In genomic region chr9:47103966-47104365, GRCm38 (mm10) we compare ENCODE assay signal across 15 mouse cellular contexts.
A peak's percentile ranks its signal among the peaks of the same experiment; 100 is the strongest.
DNase-seq lines count a peak whose midpoint lies in the region; ATAC-seq and TF ChIP-seq lines count a peak whose summit lies in the region.
"Had no signal": no experiment of that assay in that cellular context is flagged by ENCODE, and none has a peak within 500 bp of the region (broad histone marks: within the 10 kb centered on the region; RNA-seq: fewer than 3 reads in every experiment).

No protein-coding gene starts in this region.

- no peak for TF ChIP-seq POLR2A in lung, adult 2 months (IDR thresholded peaks at IDR 0.05; ENCODE audit: borderline replicate concordance, extremely low read depth, low read depth, low read length)

- DNase-seq in embryonic facial prominence, embryonic 14.5 days (ENCODE audit: low spot score): peak; percentile 2
- DNase-seq in embryonic facial prominence, embryonic 10.5 days (ENCODE audit: low spot score): no peak
- peak; percentile 0 for DNase-seq in lung, postnatal 14 days
- no peak for DNase-seq in lung, adult 2 months
- DNase-seq in adrenal gland, adult 8-10 months: peak; percentile 19
- DNase-seq in cerebellum, adult 8-10 months: peak; percentile 27
- no peak for DNase-seq in urinary bladder, postnatal 36 days (ENCODE audit: low spot score in 2 of 2)
- DNase-seq: gastrocnemius, postnatal 36 days had no signal

- H3K9ac ChIP-seq in embryonic facial prominence, embryonic 14.5 days (ENCODE audit: low read depth, low read length): no peak overlapping the region
- H3K9ac ChIP-seq: heart, embryonic 15.5 days; hindbrain, embryonic 15.5 days; limb, embryonic 15.5 days had no signal

- H3K36me3 ChIP-seq in embryonic facial prominence, embryonic 14.5 days (ENCODE audit: control insufficient read depth, insufficient read depth, low read length): no peaks in the 10 kb centered on the region
- no peaks in the 10 kb centered on the region for H3K36me3 ChIP-seq in embryonic facial prominence, embryonic 10.5 days (replicated peaks)
- H3K36me3 ChIP-seq: heart, embryonic 15.5 days; hindbrain, embryonic 15.5 days; limb, embryonic 15.5 days; midbrain, embryonic 10.5 days had no signal

- ATAC-seq in embryonic facial prominence, embryonic 14.5 days (ENCODE audit: low read depth): no peak
- ATAC-seq in CD4-positive, CD25-positive, alpha-beta regulatory T cell, adult 4 months: no peak

- no peak overlapping the region for H3K4me2 ChIP-seq in embryonic facial prominence, embryonic 14.5 days (ENCODE audit: low read depth, low read length)
- H3K4me2 ChIP-seq: heart, embryonic 15.5 days; hindbrain, embryonic 15.5 days; limb, embryonic 15.5 days had no signal

- no peak overlapping the region for H3K27ac ChIP-seq in embryonic facial prominence, embryonic 14.5 days (replicated peaks; ENCODE audit: low read depth, low read length)
- no peak overlapping the region for H3K27ac ChIP-seq in embryonic facial prominence, embryonic 10.5 days (replicated peaks)
- H3K27ac ChIP-seq: heart, embryonic 15.5 days; hindbrain, embryonic 15.5 days; left cerebral cortex, adult 2 months; limb, embryonic 15.5 days; midbrain, embryonic 10.5 days had no signal

- no peaks in the 10 kb centered on the region for H3K4me1 ChIP-seq in embryonic facial prominence, embryonic 14.5 days (ENCODE audit: control insufficient read depth, insufficient read depth, low read length)
- H3K4me1 ChIP-seq in embryonic facial prominence, embryonic 10.5 days: no peaks in the 10 kb centered on the region
- no peaks in the 10 kb centered on the region for H3K4me1 ChIP-seq in lung, adult 2 months (ENCODE audit: control insufficient read depth, insufficient read depth, low read length)
- H3K4me1 ChIP-seq: heart, embryonic 15.5 days; limb, embryonic 15.5 days; midbrain, embryonic 10.5 days had no signal

- no peak for TF ChIP-seq CTCF in lung, adult 2 months (IDR thresholded peaks at IDR 0.05; ENCODE audit: insufficient read depth, low read length)

- no peaks in the 10 kb centered on the region for H3K9me3 ChIP-seq in embryonic facial prominence, embryonic 14.5 days (ENCODE audit: control insufficient read depth, low read length)
- H3K9me3 ChIP-seq in embryonic facial prominence, embryonic 10.5 days: no peaks in the 10 kb centered on the region
- H3K9me3 ChIP-seq: heart, embryonic 15.5 days; hindbrain, embryonic 15.5 days; limb, embryonic 15.5 days; midbrain, embryonic 10.5 days had no signal

- 89% methylated on average over 5 of the region's 5 CpGs for WGBS in embryonic facial prominence, embryonic 14.5 days
- WGBS in embryonic facial prominence, embryonic 10.5 days: 89% methylated on average over 5 of the region's 5 CpGs
- 82% methylated on average over 5 of the region's 5 CpGs for WGBS in lung, adult 2 months

- no peaks in the 10 kb centered on the region for H3K27me3 ChIP-seq in embryonic facial prominence, embryonic 14.5 days (replicated peaks; ENCODE audit: control insufficient read depth, insufficient read depth, low read length)
- H3K27me3 ChIP-seq in embryonic facial prominence, embryonic 10.5 days (replicated peaks; ENCODE audit: low read depth, poor library complexity, severe bottlenecking): peaks cover 6% of the 10 kb centered on the region; the same call in 1 of the 2 replicates
- H3K27me3 ChIP-seq: hindbrain, embryonic 15.5 days; limb, embryonic 15.5 days had no signal

- no peak overlapping the region for H3K4me3 ChIP-seq in embryonic facial prominence, embryonic 14.5 days (ENCODE audit: low read depth, low read length)
- H3K4me3 ChIP-seq in embryonic facial prominence, embryonic 10.5 days: no peak overlapping the region
- no peak overlapping the region for H3K4me3 ChIP-seq in lung, adult 2 months (replicated peaks; ENCODE audit: extremely low read depth, low read depth, low read length)
- H3K4me3 ChIP-seq: erythroblast, embryonic 14.5 days; heart, embryonic 15.5 days; hindbrain, embryonic 15.5 days; left cerebral cortex, adult 2 months; limb, embryonic 15.5 days; midbrain, embryonic 10.5 days had no signal

Comparison
In these comparisons a context has a peak if more than half of its experiments do, and no peak if none do; other contexts are left out.
1. DNase-seq: peak in embryonic facial prominence, embryonic 14.5 days (single experiment), lung, postnatal 14 days (single experiment), adrenal gland, adult 8-10 months (single experiment) and cerebellum, adult 8-10 months (single experiment); none in embryonic facial prominence, embryonic 10.5 days (single experiment), lung, adult 2 months (single experiment) and urinary bladder, postnatal 36 days (0 of 2).